Mouse (Mus musculus) liver, embryonic 14.5 days (tissue): ENCODE measurements around the gene Trim2. TPM values are rescaled to one million over a fixed set of nuclear protein-coding genes. Genes with fewer than 3 reads are reported as not detected.
A peak's percentile ranks its signal among the peaks of the same experiment; 100 is the strongest.

Experiments
- ATAC-seq: fragments of 200-750 bp; cut with Nextera tagmentation; 2 replicates; pipeline ENCODE4 v1.8.0; 2017; ENCODE audit warnings: moderate number of reproducible peaks, mild to moderate bottlenecking, moderate library complexity; ENCODE audit not compliant: insufficient read depth
- DNase-seq, 3 experiments: peaks; one replicate each; pipeline ENCODE4 v3.0.0-alpha.2; 2012 to 2013; ENCODE audit warnings: low read depth in 3 of 3, low spot score in 3 of 3
- H3K27ac ChIP-seq: fragments of 300-500 bp; sonication (generic); 2 replicates; pipeline ENCODE4 v1.5.1; 2014; ENCODE audit warnings: moderate library complexity, mild to moderate bottlenecking, control low read depth, inconsistent platforms
- H3K27me3 ChIP-seq: fragments of 300-500 bp; sonication (generic); 2 replicates; pipeline ENCODE4 v1.6.1; 2014; ENCODE audit warnings: mild to moderate bottlenecking, low read length, moderate library complexity; ENCODE audit not compliant: control insufficient read depth, insufficient read depth
- H3K36me3 ChIP-seq: fragments of 300-500 bp; sonication (generic); replicated peaks from 2 replicates; pipeline ENCODE4 v1.6.1; 2014; ENCODE audit warnings: low read depth; ENCODE audit not compliant: control insufficient read depth, insufficient read depth
- H3K4me1 ChIP-seq, 2 experiments: fragments of 200-500 bp in 1 of 2; fragments of 300-500 bp in 1 of 2; sonication (generic) in 1 of 2; replicated peaks; 2 replicates each; pipeline ENCODE4 v1.6.1; 2012 to 2014; ENCODE audit warnings: antibody characterized with exemption in 1 of 2, inconsistent platforms in 1 of 2, low read length in 1 of 2; ENCODE audit not compliant: control insufficient read depth in 2 of 2, insufficient read depth in 2 of 2
- H3K4me2 ChIP-seq: fragments of 300-500 bp; sonication (generic); 2 replicates; pipeline ENCODE4 v1.6.1; 2014; ENCODE audit warnings: low read depth, mild to moderate bottlenecking, control low read depth, moderate library complexity
- H3K4me3 ChIP-seq, 2 experiments: fragments of 200-500 bp in 1 of 2; fragments of 300-500 bp in 1 of 2; sonication (generic) in 1 of 2; 2 replicates each; pipeline ENCODE4 v1.5.1; 2012 to 2014; ENCODE audit warnings: low read depth in 2 of 2, low read length in 2 of 2, mild to moderate bottlenecking in 2 of 2, control low read depth in 1 of 2, inconsistent platforms in 1 of 2, moderate library complexity in 1 of 2; ENCODE audit not compliant: insufficient read depth in 1 of 2
- H3K9ac ChIP-seq: fragments of 300-500 bp; sonication (generic); replicated peaks from 2 replicates; pipeline ENCODE4 v1.6.1; 2014; ENCODE audit warnings: mild to moderate bottlenecking, control low read depth, moderate library complexity
- H3K9me3 ChIP-seq: fragments of 300-500 bp; sonication (generic); 2 replicates; pipeline ENCODE4 v1.6.1; 2016; ENCODE audit warnings: low read length, mixed read lengths; ENCODE audit not compliant: control insufficient read depth
- CTCF ChIP-seq: IDR thresholded peaks from 2 replicates; pipeline ENCODE4 v1.5.1; 2016; ENCODE audit warnings: antibody characterized with exemption, low read depth, control low read depth
- EP300 ChIP-seq: IDR thresholded peaks from 2 replicates; pipeline ENCODE4 v1.6.1; 2016; ENCODE audit warnings: antibody characterized with exemption, low read depth
- WGBS: fragments of 180-500 bp; shearing (Covaris S2); extraction: QIAGEN DNeasy Blood & Tissue Kit; methylation state at CpG from one replicate; pipeline ENCODE4 v1.1.7; 2014; ENCODE audit not compliant: insufficient replicate concordance; 5-methylcytosine and 5-hydroxymethylcytosine counted together
- polyA plus RNA-seq, 2 experiments: library from polyadenylated mRNA; depleted of rRNA in 1 of 2; stranded (reverse) in 1 of 2; unstranded in 1 of 2; fragments of >200 nt; fragmentation: Nextera tagmentation in 1 of 2; extraction: Ambion mirVana in 1 of 2; gene quantifications; 2 replicates each; pipeline versions ENCODE4 v1.2.1 to v1.2.3; 2012 to 2014

Gene Trim2
- polyA plus RNA-seq, 2 experiments: 2.5 to 3.5 TPM

GRCm38 (mm10) chr3:84125704-84126289 lies 180.9 kb downstream of the Trim2 start:
- ATAC-seq (no peak), DNase-seq (no peak)
- Histone ChIP-seq H3K9ac (no peak overlapping the region), H3K27ac (no peak overlapping the region), H3K4me2 (no peak overlapping the region), H3K4me3 (no peak overlapping the region), H3K4me1 (peaks cover 0 to 9% of the 10 kb centered on the region in 2 experiments; a peak in 2 of 4 replicates), H3K27me3 (no peaks in the 10 kb centered on the region), H3K36me3 (no peaks in the 10 kb centered on the region), H3K9me3 (no peaks in the 10 kb centered on the region)
- WGBS: 36% methylated on average over 6 of the region's 6 CpGs
- TF ChIP-seq EP300 (no peak), CTCF (no peak)

GRCm38 (mm10) chr3:84123461-84123860 lies 183.2 kb downstream of the Trim2 start:
- WGBS: 84% methylated on average over 3 of the region's 3 CpGs
- DNase-seq (no peak), ATAC-seq (no peak)
- no peak overlapping the region for H3K4me3 ChIP-seq
- H3K4me1 ChIP-seq: peaks cover 0 to 3% of the 10 kb centered on the region in 2 experiments; a peak in 2 of 4 replicates
- no peaks in the 10 kb centered on the region for H3K27me3 ChIP-seq
- H3K27ac ChIP-seq: no peak overlapping the region
- TF ChIP-seq CTCF (peak; percentile 73), EP300 (no peak)
- no peak overlapping the region for H3K4me2 ChIP-seq
- H3K9ac ChIP-seq: no peak overlapping the region
- no peaks in the 10 kb centered on the region for H3K36me3 ChIP-seq
- no peaks in the 10 kb centered on the region for H3K9me3 ChIP-seq

- H3K9me3 ChIP-seq: no peaks in the 10 kb centered on the region
- no peak for DNase-seq
Observed at GRCm38 (mm10) chr3:84118718-84119117, 188.0 kb downstream of the Trim2 start.

GRCm38 (mm10) chr3:84118178-84118577 lies 188.5 kb downstream of the Trim2 start:
- ATAC-seq (no peak), DNase-seq (no peak)
- H3K36me3 ChIP-seq: no peaks in the 10 kb centered on the region
- H3K27ac ChIP-seq: no peak overlapping the region
- no peak overlapping the region for H3K4me3 ChIP-seq
- 82% methylated on average over 7 of the region's 7 CpGs for WGBS
- no peaks in the 10 kb centered on the region for H3K27me3 ChIP-seq
- no peaks in the 10 kb centered on the region for H3K9me3 ChIP-seq
- H3K4me2 ChIP-seq: no peak overlapping the region
- TF ChIP-seq CTCF (no peak), EP300 (no peak)
- no peaks in the 10 kb centered on the region for H3K4me1 ChIP-seq
- H3K9ac ChIP-seq: no peak overlapping the region

More at GRCm38 (mm10) chr3:84118718-84119117, 188.0 kb downstream of the Trim2 start:
- Histone ChIP-seq H3K4me2 (no peak overlapping the region), H3K27ac (no peak overlapping the region), H3K4me3 (no peak overlapping the region), H3K4me1 (no peaks in the 10 kb centered on the region), H3K27me3 (no peaks in the 10 kb centered on the region), H3K9ac (no peak overlapping the region), H3K36me3 (no peaks in the 10 kb centered on the region)
- WGBS: 76% methylated on average over 7 of the region's 7 CpGs
- TF ChIP-seq EP300: no peak
- TF ChIP-seq CTCF: no peak
- no peak for ATAC-seq

Other genes with a start within 250 kb of the Trim2 start
- gene Mnd1, start 151.1 kb downstream of the Trim2 start, polyA plus RNA-seq (2012; rRNA removed): 2.1 and 6.2 TPM in 2 replicates
- 6.2 and 8.5 TPM in 2 replicates for gene Mnd1, start 151.1 kb downstream of the Trim2 start, polyA plus RNA-seq (2014; fragmentation: Nextera tagmentation; extraction: Ambion mirVana)
- gene Gm6525, start 132.8 kb downstream of the Trim2 start, polyA plus RNA-seq (2012; rRNA removed): 0.17 TPM in 1 of 2 replicates, not detected in the other
- 0.37 TPM in 1 of 2 replicates, not detected in the other for gene Gm6525, start 132.8 kb downstream of the Trim2 start, polyA plus RNA-seq (2014; fragmentation: Nextera tagmentation; extraction: Ambion mirVana)
- gene Fhdc1, start 173.6 kb upstream of the Trim2 start, polyA plus RNA-seq (2012; rRNA removed): 15.1 and 15.9 TPM in 2 replicates
- 28.0 and 29.2 TPM in 2 replicates for gene Fhdc1, start 173.6 kb upstream of the Trim2 start, polyA plus RNA-seq (2014; fragmentation: Nextera tagmentation; extraction: Ambion mirVana)